Mouse (Mus musculus) ES-Bruce4 (cell line): ENCODE data around the gene Ercc1. TPM values are rescaled to one million over a fixed set of nuclear protein-coding genes. Genes with fewer than 3 reads are reported as not detected.

Experiments used
- H3K27ac ChIP-seq: 2 replicates; pipeline ENCODE4 v1.5.1; 2012; ENCODE audit warnings: low read length, inconsistent platforms; ENCODE audit not compliant: insufficient read depth
- H3K27me3 ChIP-seq: 2 replicates; pipeline ENCODE4 v1.6.1; 2012; ENCODE audit warnings: mild to moderate bottlenecking, low read length, inconsistent platforms; ENCODE audit not compliant: control insufficient read depth, poor library complexity, insufficient read depth, severe bottlenecking
- H3K36me3 ChIP-seq: 2 replicates; pipeline ENCODE4 v1.6.1; 2012; ENCODE audit warnings: inconsistent platforms, mild to moderate bottlenecking, low read length, moderate library complexity; ENCODE audit not compliant: control insufficient read depth, poor library complexity, insufficient read depth, severe bottlenecking
- H3K4me1 ChIP-seq: one replicate; pipeline ENCODE4 v1.8.1; 2011; ENCODE audit warnings: low read length; ENCODE audit not compliant: control insufficient read depth, insufficient read depth
- H3K4me3 ChIP-seq: 2 replicates; pipeline ENCODE4 v1.5.1; 2011; ENCODE audit warnings: low read depth, mild to moderate bottlenecking, low read length
- H3K9ac ChIP-seq: 2 replicates; pipeline ENCODE4 v1.6.1; 2012; ENCODE audit warnings: low read depth, mild to moderate bottlenecking, inconsistent platforms; ENCODE audit not compliant: poor library complexity, severe bottlenecking
- H3K9me3 ChIP-seq: replicated peaks from 2 replicates; pipeline ENCODE4 v1.6.1; 2012; ENCODE audit warnings: mild to moderate bottlenecking, low read length, inconsistent platforms; ENCODE audit not compliant: control insufficient read depth, poor library complexity, insufficient read depth, severe bottlenecking
- CTCF ChIP-seq: IDR thresholded peaks from one replicate; pipeline ENCODE4 v1.8.1; 2011; ENCODE audit warnings: low read depth, low read length
- EP300 ChIP-seq: IDR thresholded peaks from 2 replicates; pipeline ENCODE4 v1.6.1; 2011; ENCODE audit warnings: low read depth, low read length; ENCODE audit not compliant: insufficient read depth
- POLR2A ChIP-seq: IDR thresholded peaks from one replicate; pipeline ENCODE4 v1.8.1; 2011; ENCODE audit warnings: low read length; ENCODE audit not compliant: insufficient read depth
- polyA plus RNA-seq: library from polyadenylated mRNA; stranded (reverse); fragments of >200 nt; gene quantifications from 2 replicates; pipeline ENCODE4 v1.2.4, GENCODE M21; 2011; ENCODE audit warnings: low read depth; ENCODE audit not compliant: missing spikeins, insufficient read depth, insufficient read length

Ercc1 gene
- polyA plus RNA-seq, 1 experiment: 38.1 TPM

GRCm38 (mm10) chr7:19305413-19305735 lies 39.2 kb upstream of the Ercc1 start:
- TF ChIP-seq POLR2A: no peak
- no peak for TF ChIP-seq CTCF
- no peak for TF ChIP-seq EP300
- no peaks in the 10 kb centered on the region for H3K9me3 ChIP-seq
- H3K4me1 ChIP-seq: peaks cover 1% of the 10 kb centered on the region
- H3K36me3 ChIP-seq: no peaks in the 10 kb centered on the region
- no peak overlapping the region for H3K4me3 ChIP-seq
- H3K9ac ChIP-seq: no peak overlapping the region
- no peaks in the 10 kb centered on the region for H3K27me3 ChIP-seq
- no peak overlapping the region for H3K27ac ChIP-seq

- no peaks in the 10 kb centered on the region for H3K36me3 ChIP-seq
- peaks cover 1% of the 10 kb centered on the region for H3K4me1 ChIP-seq
- H3K27ac ChIP-seq: no peak overlapping the region
- H3K9ac ChIP-seq: no peak overlapping the region
- H3K4me3 ChIP-seq: no peak overlapping the region
- no peaks in the 10 kb centered on the region for H3K27me3 ChIP-seq
- TF ChIP-seq EP300 (no peak), CTCF (no peak), POLR2A (no peak)
- no peaks in the 10 kb centered on the region for H3K9me3 ChIP-seq
Observed at GRCm38 (mm10) chr7:19305796-19306765, 38.5 kb upstream of the Ercc1 start.

- H3K27ac ChIP-seq: no peak overlapping the region
- H3K27me3 ChIP-seq: no peaks in the 10 kb centered on the region
- no peak overlapping the region for H3K9ac ChIP-seq
- H3K9me3 ChIP-seq: no peaks in the 10 kb centered on the region
- H3K36me3 ChIP-seq: no peaks in the 10 kb centered on the region
- H3K4me3 ChIP-seq: no peak overlapping the region
- peaks cover 1% of the 10 kb centered on the region for H3K4me1 ChIP-seq
- no peak for TF ChIP-seq EP300
- TF ChIP-seq POLR2A: no peak
- no peak for TF ChIP-seq CTCF
Observed at GRCm38 (mm10) chr7:19306819-19307738, 37.5 kb upstream of the Ercc1 start.

GRCm38 (mm10) chr7:19307739-19308453 lies 36.7 kb upstream of the Ercc1 start:
- Histone ChIP-seq H3K9ac (peak overlapping the region; percentile 16; the same call in 1 of the 2 replicates), H3K4me1 (peaks cover 1% of the 10 kb centered on the region), H3K4me3 (peak overlapping the region; percentile 81), H3K27ac (no peak overlapping the region), H3K9me3 (no peaks in the 10 kb centered on the region), H3K36me3 (no peaks in the 10 kb centered on the region), H3K27me3 (no peaks in the 10 kb centered on the region)
- TF ChIP-seq POLR2A: no peak
- no peak for TF ChIP-seq EP300
- TF ChIP-seq CTCF: no peak

- Histone ChIP-seq H3K36me3 (no peaks in the 10 kb centered on the region), H3K9ac (peak overlapping the region; percentile 62), H3K9me3 (no peaks in the 10 kb centered on the region), H3K27me3 (no peaks in the 10 kb centered on the region), H3K4me3 (peak overlapping the region; percentile 81), H3K27ac (no peak overlapping the region), H3K4me1 (peaks cover 1% of the 10 kb centered on the region)
- TF ChIP-seq EP300 (no peak), POLR2A (no peak), CTCF (no peak)
Observed at GRCm38 (mm10) chr7:19308454-19309277, 35.9 kb upstream of the Ercc1 start.
